Mouse (Mus musculus): ENCODE results near the gene Ntrk2. TPM values are rescaled to one million over a fixed set of nuclear protein-coding genes. Genes with fewer than 3 reads are reported as not detected.
A peak's percentile ranks its signal among the peaks of the same experiment; 100 is the strongest.

Ntrk2 gene
- polyA plus RNA-seq (2014; fragmentation: Nextera tagmentation; extraction: Ambion mirVana) = 3.1 and 4.7 TPM in 2 replicates

DNA sequence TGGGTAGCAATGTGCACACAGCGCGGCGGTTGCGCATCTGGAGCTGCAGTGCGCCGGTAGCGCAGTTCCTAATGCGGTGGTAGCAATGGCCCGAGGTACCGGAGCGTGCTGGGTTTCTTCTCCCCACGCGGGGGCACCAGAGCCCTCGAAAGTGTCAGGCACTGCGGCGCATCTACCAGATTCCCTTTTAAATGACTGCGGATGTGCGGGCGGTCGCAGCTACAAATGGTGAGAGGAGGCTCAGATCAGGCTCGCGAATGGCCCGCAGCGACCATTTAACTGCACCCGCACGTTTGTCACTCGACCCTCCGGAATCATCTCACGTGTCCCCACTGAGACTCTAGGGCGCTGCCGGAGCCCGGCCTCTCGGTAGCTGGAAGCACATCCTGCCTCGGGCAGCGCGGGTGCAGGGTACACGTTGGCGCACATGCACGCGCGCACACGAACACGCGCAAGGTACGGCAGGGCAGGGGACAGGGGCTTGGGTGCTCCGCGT is at the start of gene Ntrk2:
Gene Ntrk2 (plus strand): TSS at position 173 of the 496 bp plus-strand sequence.
- no peaks in the 10 kb centered on the region for H3K36me3 ChIP-seq (ENCODE audit: control insufficient read depth, insufficient read depth, low read length)
- peak within 1 kb of the TSS; percentile 98 for H3K4me2 ChIP-seq
- no peak within 1 kb of the TSS for H3K27ac ChIP-seq (ENCODE audit: low read depth, low read length)
- peak within 1 kb of the TSS; percentile 60 for H3K4me3 ChIP-seq (ENCODE audit: low read depth, low read length)
- peaks cover 2% of the 10 kb centered on the region; the same call in 1 of the 2 replicates for H3K4me1 ChIP-seq (ENCODE audit: control insufficient read depth, insufficient read depth, low read length)
- H3K27me3 ChIP-seq (ENCODE audit: control insufficient read depth, insufficient read depth, low read length) = peaks cover 48% of the 10 kb centered on the region
- no peaks in the 10 kb centered on the region for H3K9me3 ChIP-seq (replicated peaks; ENCODE audit: control insufficient read depth, low read length)
- peak within 1 kb of the TSS; percentile 46; the same call in 1 of the 2 replicates for H3K9ac ChIP-seq (ENCODE audit: low read depth, low read length)
- under 1% methylated on average over 47 of the region's 47 CpGs for WGBS (ENCODE audit: insufficient replicate concordance)
- ATAC-seq (replicated peaks; ENCODE audit: insufficient number of reproducible peaks, low FRiP score, low TSS enrichment) = peak; percentile 55; the same call in 1 of the 2 replicates

DNA sequence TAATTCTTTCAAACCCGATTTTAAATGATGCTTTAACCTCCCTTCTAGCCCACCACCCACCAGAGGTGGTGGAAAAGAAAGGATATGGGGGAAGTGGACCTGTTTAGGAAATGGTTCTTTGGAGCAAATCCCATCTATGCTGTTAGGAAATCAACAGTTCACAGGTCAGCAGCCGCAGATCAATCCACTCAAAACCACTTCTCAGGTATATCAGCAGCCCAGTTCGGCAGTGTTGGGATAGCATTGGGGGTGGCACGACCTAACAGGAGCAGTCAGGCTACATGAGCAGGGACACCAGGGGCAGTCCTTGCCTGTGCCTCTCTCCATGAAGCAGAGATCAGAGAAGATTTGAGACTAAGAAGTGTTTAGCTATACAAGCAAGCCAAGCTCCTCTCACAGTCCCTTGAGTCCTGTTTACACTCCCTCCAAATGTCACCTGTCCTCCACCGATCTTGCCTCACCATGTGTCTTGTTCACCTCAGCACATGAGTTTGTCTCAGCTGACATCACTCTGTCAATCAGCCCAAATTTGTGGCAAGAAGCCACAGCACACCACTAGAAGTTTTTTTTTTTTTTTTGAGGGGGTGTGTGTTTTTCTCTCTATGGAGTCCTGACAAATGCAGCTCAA is 45.3 kb upstream of the Ntrk2 start:
- no peak for ATAC-seq (replicated peaks; ENCODE audit: insufficient number of reproducible peaks, low FRiP score, low TSS enrichment)
- H3K27ac ChIP-seq (ENCODE audit: low read depth, low read length) = no peak overlapping the region
- no peak overlapping the region for H3K4me2 ChIP-seq
- WGBS (ENCODE audit: insufficient replicate concordance) = 72% methylated on average over 5 of the region's 5 CpGs
- no peaks in the 10 kb centered on the region for H3K4me1 ChIP-seq (ENCODE audit: control insufficient read depth, insufficient read depth, low read length)
- H3K9me3 ChIP-seq (replicated peaks; ENCODE audit: control insufficient read depth, low read length) = no peaks in the 10 kb centered on the region
- H3K27me3 ChIP-seq (ENCODE audit: control insufficient read depth, insufficient read depth, low read length) = no peaks in the 10 kb centered on the region
- no peaks in the 10 kb centered on the region for H3K36me3 ChIP-seq (ENCODE audit: control insufficient read depth, insufficient read depth, low read length)
- H3K4me3 ChIP-seq (ENCODE audit: low read depth, low read length) = no peak overlapping the region
- H3K9ac ChIP-seq (ENCODE audit: low read depth, low read length) = no peak overlapping the region

DNA sequence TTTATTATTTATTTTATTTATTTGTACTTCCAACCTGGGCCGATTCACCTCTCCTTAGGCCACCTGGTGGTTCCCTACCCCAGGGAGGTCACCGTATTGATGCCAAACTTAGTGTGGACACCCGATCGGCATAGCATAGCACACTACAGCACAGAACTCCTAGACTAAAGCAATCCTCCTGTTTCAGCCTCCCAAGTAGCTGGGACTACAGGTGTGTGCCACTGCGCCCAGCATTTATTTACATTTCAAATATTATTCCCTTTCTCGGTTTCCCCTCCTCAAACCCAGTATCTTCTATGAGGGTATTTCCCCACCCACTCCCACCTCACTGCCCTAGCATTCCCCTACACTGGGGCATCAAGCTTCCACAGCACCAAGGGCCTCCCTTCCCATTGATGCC is 38.1 kb upstream of the Ntrk2 start:
- Histone ChIP-seq H3K4me2 (no peak overlapping the region), H3K9ac (ENCODE audit: low read depth, low read length) (no peak overlapping the region), H3K4me1 (ENCODE audit: control insufficient read depth, insufficient read depth, low read length) (no peaks in the 10 kb centered on the region), H3K9me3 (replicated peaks; ENCODE audit: control insufficient read depth, low read length) (no peaks in the 10 kb centered on the region), H3K27me3 (ENCODE audit: control insufficient read depth, insufficient read depth, low read length) (no peaks in the 10 kb centered on the region), H3K4me3 (ENCODE audit: low read depth, low read length) (no peak overlapping the region), H3K27ac (ENCODE audit: low read depth, low read length) (no peak overlapping the region), H3K36me3 (ENCODE audit: control insufficient read depth, insufficient read depth, low read length) (no peaks in the 10 kb centered on the region)
- 91% methylated on average over 6 of the region's 6 CpGs for WGBS (ENCODE audit: insufficient replicate concordance)
- no peak for ATAC-seq (replicated peaks; ENCODE audit: insufficient number of reproducible peaks, low FRiP score, low TSS enrichment)

DNA sequence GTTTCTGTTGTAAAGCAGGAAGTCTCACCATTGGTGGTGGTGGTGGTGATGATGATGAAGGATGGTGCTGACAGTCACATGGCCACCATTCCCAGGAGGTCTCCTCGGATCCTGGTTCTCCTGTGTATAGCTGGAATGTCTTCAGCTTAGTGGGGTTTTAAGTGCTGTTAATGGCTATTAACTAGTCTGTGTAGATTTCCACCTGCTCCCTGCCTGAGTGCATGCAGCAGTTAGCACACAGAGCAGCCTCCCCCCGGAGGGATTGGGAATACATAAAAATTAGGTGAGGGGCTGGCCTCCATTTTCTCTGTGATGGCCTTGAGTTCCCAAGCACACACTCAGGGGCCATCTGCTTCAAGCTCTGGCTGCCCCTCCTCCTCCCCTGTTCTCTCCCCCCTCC is 36.9 kb upstream of the Ntrk2 start:
- no peaks in the 10 kb centered on the region for H3K9me3 ChIP-seq (replicated peaks; ENCODE audit: control insufficient read depth, low read length)
- no peaks in the 10 kb centered on the region for H3K4me1 ChIP-seq (ENCODE audit: control insufficient read depth, insufficient read depth, low read length)
- H3K27ac ChIP-seq (ENCODE audit: low read depth, low read length) = no peak overlapping the region
- H3K36me3 ChIP-seq (ENCODE audit: control insufficient read depth, insufficient read depth, low read length) = no peaks in the 10 kb centered on the region
- no peaks in the 10 kb centered on the region for H3K27me3 ChIP-seq (ENCODE audit: control insufficient read depth, insufficient read depth, low read length)
- no peak overlapping the region for H3K4me3 ChIP-seq (ENCODE audit: low read depth, low read length)
- no peak overlapping the region for H3K4me2 ChIP-seq
- H3K9ac ChIP-seq (ENCODE audit: low read depth, low read length) = no peak overlapping the region
- no peak for ATAC-seq (replicated peaks; ENCODE audit: insufficient number of reproducible peaks, low FRiP score, low TSS enrichment)
- 63% methylated on average over 2 of the region's 2 CpGs for WGBS (ENCODE audit: insufficient replicate concordance)

DNA sequence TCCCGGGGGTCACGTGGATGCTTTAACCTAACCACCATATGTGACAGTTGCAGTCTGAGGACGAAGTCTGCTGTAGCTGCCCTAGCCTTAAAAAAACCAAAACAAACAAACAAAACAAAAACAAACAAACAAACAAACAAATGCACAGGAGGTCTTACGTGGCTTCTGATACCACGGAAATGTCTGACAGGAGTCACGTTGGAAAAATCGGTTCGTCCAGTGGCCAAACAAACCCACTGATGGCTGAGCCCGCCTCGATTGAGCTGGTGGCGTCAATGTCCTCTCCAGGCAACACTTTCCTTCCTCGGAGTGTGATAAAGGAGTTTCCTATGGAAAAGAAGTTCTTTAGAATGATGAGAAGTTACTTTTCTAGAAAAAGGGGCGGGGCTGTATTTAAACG is 27.1 kb upstream of the Ntrk2 start:
- ATAC-seq (replicated peaks; ENCODE audit: insufficient number of reproducible peaks, low FRiP score, low TSS enrichment) = no peak
- Histone ChIP-seq H3K4me1 (ENCODE audit: control insufficient read depth, insufficient read depth, low read length) (no peaks in the 10 kb centered on the region), H3K9ac (ENCODE audit: low read depth, low read length) (no peak overlapping the region), H3K4me2 (no peak overlapping the region), H3K27me3 (ENCODE audit: control insufficient read depth, insufficient read depth, low read length) (no peaks in the 10 kb centered on the region), H3K9me3 (replicated peaks; ENCODE audit: control insufficient read depth, low read length) (no peaks in the 10 kb centered on the region), H3K36me3 (ENCODE audit: control insufficient read depth, insufficient read depth, low read length) (no peaks in the 10 kb centered on the region), H3K4me3 (ENCODE audit: low read depth, low read length) (no peak overlapping the region), H3K27ac (ENCODE audit: low read depth, low read length) (no peak overlapping the region)
- 81% methylated on average over 14 of the region's 14 CpGs for WGBS (ENCODE audit: insufficient replicate concordance)

DNA sequence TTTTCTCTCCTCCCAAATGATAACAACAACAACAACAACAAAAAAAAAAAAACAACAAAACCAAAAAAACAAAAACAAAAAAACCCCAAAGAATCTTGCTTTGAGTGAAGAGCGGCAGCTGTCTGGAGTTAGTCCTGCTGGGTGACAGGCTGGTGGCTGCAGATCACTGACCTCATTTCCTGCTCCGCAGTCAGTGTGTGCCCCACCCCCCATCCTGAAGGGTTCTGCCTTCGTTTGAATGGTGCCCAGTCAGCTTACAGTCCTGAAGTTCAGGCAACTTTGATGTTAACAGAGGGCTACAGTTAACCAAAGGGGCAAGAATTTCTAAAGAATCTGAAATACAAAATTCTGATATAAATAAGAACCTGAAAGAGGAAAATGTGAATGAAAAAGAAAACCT is 19.9 kb upstream of the Ntrk2 start:
- no peak overlapping the region for H3K27ac ChIP-seq (ENCODE audit: low read depth, low read length)
- H3K27me3 ChIP-seq (ENCODE audit: control insufficient read depth, insufficient read depth, low read length) = no peaks in the 10 kb centered on the region
- H3K4me1 ChIP-seq (ENCODE audit: control insufficient read depth, insufficient read depth, low read length) = 0 out of 2 replicates have a peak, but pooled peaks cover 4% of the 10 kb centered on the region
- no peak overlapping the region; the same call in 1 of the 2 replicates for H3K4me2 ChIP-seq
- H3K4me3 ChIP-seq (ENCODE audit: low read depth, low read length) = no peak overlapping the region
- H3K9ac ChIP-seq (ENCODE audit: low read depth, low read length) = no peak overlapping the region
- no peak for ATAC-seq (replicated peaks; ENCODE audit: insufficient number of reproducible peaks, low FRiP score, low TSS enrichment)
- no peaks in the 10 kb centered on the region for H3K36me3 ChIP-seq (ENCODE audit: control insufficient read depth, insufficient read depth, low read length)
- H3K9me3 ChIP-seq (replicated peaks; ENCODE audit: control insufficient read depth, low read length) = no peaks in the 10 kb centered on the region
- WGBS (ENCODE audit: insufficient replicate concordance) = 2% methylated on average over 3 of the region's 3 CpGs

DNA sequence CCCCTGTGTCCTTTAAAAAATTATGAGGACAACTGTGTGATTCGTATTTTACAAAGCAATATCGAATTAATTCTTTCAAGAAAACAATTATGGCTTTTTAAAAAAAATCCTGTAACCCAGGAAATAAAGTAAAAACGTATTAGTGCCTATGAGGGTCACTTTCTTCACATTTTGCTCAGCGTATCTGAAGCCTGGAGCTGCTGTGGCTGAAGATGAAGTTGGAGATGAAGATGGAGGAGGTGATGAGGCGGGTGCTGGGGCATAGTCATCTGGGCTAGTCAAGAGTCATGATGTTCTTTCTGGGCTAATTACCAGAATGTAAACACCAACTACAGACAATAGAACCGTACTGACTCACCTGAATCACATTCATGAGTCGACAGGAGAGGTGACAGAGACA is 15.6 kb upstream of the Ntrk2 start:
- ATAC-seq (replicated peaks; ENCODE audit: insufficient number of reproducible peaks, low FRiP score, low TSS enrichment) = no peak
- WGBS (ENCODE audit: insufficient replicate concordance) = 76% methylated on average over 7 of the region's 7 CpGs
- Histone ChIP-seq H3K27ac (ENCODE audit: low read depth, low read length) (no peak overlapping the region), H3K4me3 (ENCODE audit: low read depth, low read length) (no peak overlapping the region), H3K9ac (ENCODE audit: low read depth, low read length) (no peak overlapping the region), H3K27me3 (ENCODE audit: control insufficient read depth, insufficient read depth, low read length) (no peaks in the 10 kb centered on the region), H3K4me1 (ENCODE audit: control insufficient read depth, insufficient read depth, low read length) (0 out of 2 replicates have a peak, but pooled peaks cover 4% of the 10 kb centered on the region), H3K36me3 (ENCODE audit: control insufficient read depth, insufficient read depth, low read length) (no peaks in the 10 kb centered on the region), H3K4me2 (no peak overlapping the region), H3K9me3 (replicated peaks; ENCODE audit: control insufficient read depth, low read length) (no peaks in the 10 kb centered on the region)

DNA sequence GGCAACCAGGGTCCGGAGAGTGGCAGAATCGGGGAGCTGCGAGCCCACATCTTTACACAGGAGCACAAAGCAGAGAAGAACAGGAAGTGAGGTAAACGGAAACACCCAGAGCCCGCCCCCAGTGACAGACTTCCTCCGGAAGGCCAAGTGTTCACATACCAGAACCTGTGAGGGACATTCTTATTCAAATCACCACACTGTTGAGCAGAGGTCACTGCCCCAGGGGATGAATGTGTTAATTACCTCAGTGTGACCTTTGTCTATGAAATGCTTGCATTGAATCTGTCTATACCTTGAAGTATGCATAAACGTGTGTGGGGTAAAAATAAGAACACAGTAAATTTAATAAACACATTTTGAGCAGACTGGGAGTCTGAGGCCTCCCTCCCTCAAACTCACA is 9.0 kb upstream of the Ntrk2 start:
- H3K36me3 ChIP-seq (ENCODE audit: control insufficient read depth, insufficient read depth, low read length) = no peaks in the 10 kb centered on the region
- no peaks in the 10 kb centered on the region for H3K4me1 ChIP-seq (ENCODE audit: control insufficient read depth, insufficient read depth, low read length)
- H3K4me3 ChIP-seq (ENCODE audit: low read depth, low read length) = no peak overlapping the region
- no peak overlapping the region for H3K4me2 ChIP-seq
- WGBS (ENCODE audit: insufficient replicate concordance) = 88% methylated on average over 7 of the region's 7 CpGs
- H3K9me3 ChIP-seq (replicated peaks; ENCODE audit: control insufficient read depth, low read length) = 0 out of 2 replicates have a peak, but pooled peaks cover 2% of the 10 kb centered on the region
- no peak overlapping the region for H3K27ac ChIP-seq (ENCODE audit: low read depth, low read length)
- H3K27me3 ChIP-seq (ENCODE audit: control insufficient read depth, insufficient read depth, low read length) = no peaks in the 10 kb centered on the region
- ATAC-seq (replicated peaks; ENCODE audit: insufficient number of reproducible peaks, low FRiP score, low TSS enrichment) = no peak
- H3K9ac ChIP-seq (ENCODE audit: low read depth, low read length) = no peak overlapping the region

DNA sequence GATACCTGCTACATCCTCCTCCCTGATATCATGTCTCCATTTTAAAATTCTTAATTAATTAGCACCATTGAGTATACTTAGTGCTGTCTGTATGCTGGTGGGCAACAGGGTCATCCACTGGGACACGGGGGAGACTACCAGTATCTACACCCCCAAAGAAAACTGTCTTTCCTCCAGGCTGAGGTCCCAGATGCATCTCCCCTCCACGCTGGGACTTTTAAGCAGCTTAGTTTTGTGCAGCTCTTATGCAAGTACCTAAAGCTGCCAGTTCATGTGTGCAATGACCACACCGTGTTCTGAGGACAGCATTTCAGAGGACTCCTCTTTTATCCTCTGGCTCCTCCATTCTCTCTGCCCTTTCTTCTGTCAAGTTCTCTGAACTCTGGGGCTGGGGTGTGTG is 5.1 kb upstream of the Ntrk2 start:
- 77% methylated on average over 3 of the region's 3 CpGs for WGBS (ENCODE audit: insufficient replicate concordance)
- Histone ChIP-seq H3K4me1 (ENCODE audit: control insufficient read depth, insufficient read depth, low read length) (no peaks in the 10 kb centered on the region), H3K27ac (ENCODE audit: low read depth, low read length) (no peak overlapping the region), H3K4me2 (no peak overlapping the region), H3K27me3 (ENCODE audit: control insufficient read depth, insufficient read depth, low read length) (peaks cover 11% of the 10 kb centered on the region), H3K36me3 (ENCODE audit: control insufficient read depth, insufficient read depth, low read length) (no peaks in the 10 kb centered on the region), H3K9me3 (replicated peaks; ENCODE audit: control insufficient read depth, low read length) (0 out of 2 replicates have a peak, but pooled peaks cover 2% of the 10 kb centered on the region), H3K4me3 (ENCODE audit: low read depth, low read length) (no peak overlapping the region), H3K9ac (ENCODE audit: low read depth, low read length) (no peak overlapping the region)
- ATAC-seq (replicated peaks; ENCODE audit: insufficient number of reproducible peaks, low FRiP score, low TSS enrichment) = no peak

Measured in heart, embryonic 11.5 days (tissue).